ENCODE assay signal across 18 mouse cellular contexts in the genomic region with DNA sequence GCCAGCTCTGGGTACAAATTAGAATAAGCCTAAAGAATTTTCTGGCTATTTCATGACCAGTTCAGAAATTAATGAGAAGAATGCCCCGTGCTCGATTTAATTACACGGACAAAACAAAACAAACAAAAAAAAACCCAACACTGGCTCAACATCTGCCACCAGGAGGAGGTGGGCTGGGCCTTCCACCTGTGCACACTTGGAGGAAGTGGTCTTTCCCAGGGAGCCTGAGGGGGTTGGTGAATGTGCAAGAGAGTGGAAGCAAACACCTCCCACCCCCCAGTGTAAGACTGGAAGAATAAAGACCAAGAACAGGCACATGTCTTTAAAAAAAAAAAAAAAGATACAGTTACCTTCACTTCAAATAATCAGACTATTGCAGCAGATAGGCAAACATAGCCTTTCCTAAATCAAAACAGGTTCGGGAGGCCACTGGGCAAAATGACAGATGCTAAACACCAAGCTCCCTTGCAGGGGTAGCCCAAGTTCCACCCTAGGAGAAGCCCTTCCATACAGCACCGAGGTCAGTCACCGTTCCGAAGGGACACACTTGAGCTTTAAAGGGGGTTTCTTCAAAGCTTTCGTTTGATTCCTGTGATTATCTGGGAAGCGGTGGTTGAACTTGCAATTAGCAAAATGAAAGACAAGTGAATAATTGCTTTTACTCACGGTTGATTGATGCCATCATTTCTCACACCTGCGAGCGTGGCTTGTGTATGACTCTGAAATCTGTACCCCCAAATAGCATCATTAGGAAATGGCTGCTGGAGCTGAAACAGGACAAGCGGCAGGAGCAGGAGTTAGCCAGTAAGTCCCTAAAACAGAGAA. TPM values are rescaled to one million over a fixed set of nuclear protein-coding genes. Genes with fewer than 3 reads are reported as not detected.
DNase-seq lines count a peak whose midpoint lies in the region; ATAC-seq and TF ChIP-seq lines count a peak whose summit lies in the region.
"Had no signal": no experiment of that assay in that cellular context is flagged by ENCODE, and none has a peak within 500 bp of the region (broad histone marks: within the 10 kb centered on the region; RNA-seq: fewer than 3 reads in every experiment).

No protein-coding gene starts in this region.

- H3K36me3 ChIP-seq in forebrain, embryonic 11.5 days (ENCODE audit: control insufficient read depth, insufficient read depth, low read length): no peaks in the 10 kb centered on the region
- no peaks in the 10 kb centered on the region for H3K36me3 ChIP-seq in forebrain, postnatal 0 days (ENCODE audit: insufficient read depth)
- H3K36me3 ChIP-seq in E14TG2a.4 (ENCODE audit: insufficient read depth, low read length): no peaks in the 10 kb centered on the region
- no peaks in the 10 kb centered on the region for H3K36me3 ChIP-seq in embryonic facial prominence, embryonic 14.5 days (ENCODE audit: control insufficient read depth, insufficient read depth, low read length)
- H3K36me3 ChIP-seq in limb, embryonic 12.5 days: no peaks in the 10 kb centered on the region
- H3K36me3 ChIP-seq: heart, embryonic 13.5 days had no signal

- H3K9ac ChIP-seq in forebrain, embryonic 11.5 days (ENCODE audit: low read length): no peak overlapping the region
- no peak overlapping the region for H3K9ac ChIP-seq in forebrain, postnatal 0 days
- H3K9ac ChIP-seq in embryonic facial prominence, embryonic 14.5 days (ENCODE audit: low read depth, low read length): no peak overlapping the region
- H3K9ac ChIP-seq in limb, embryonic 12.5 days (replicated peaks): no peak overlapping the region
- H3K9ac ChIP-seq: heart, embryonic 13.5 days; liver, postnatal 0 days had no signal

- H3K9me3 ChIP-seq in forebrain, embryonic 11.5 days (ENCODE audit: control insufficient read depth, low read length): no peaks in the 10 kb centered on the region
- H3K9me3 ChIP-seq in forebrain, postnatal 0 days (ENCODE audit: low read length): no peaks in the 10 kb centered on the region
- no peaks in the 10 kb centered on the region for H3K9me3 ChIP-seq in E14TG2a.4 (ENCODE audit: low read length)
- H3K9me3 ChIP-seq in embryonic facial prominence, embryonic 14.5 days (ENCODE audit: control insufficient read depth, low read length): no peaks in the 10 kb centered on the region
- H3K9me3 ChIP-seq in limb, embryonic 12.5 days: no peaks in the 10 kb centered on the region
- H3K9me3 ChIP-seq: heart, embryonic 13.5 days had no signal

- TF ChIP-seq CTCF in forebrain, postnatal 0 days (IDR thresholded peaks at IDR 0.05; ENCODE audit: low read depth): no peak
- no peak for TF ChIP-seq CTCF in E14TG2a.4 (conservative IDR thresholded peaks at IDR 0.05; ENCODE audit: low read length)

- no peak overlapping the region for H3K4me3 ChIP-seq in forebrain, embryonic 11.5 days (ENCODE audit: low read depth, low read length)
- H3K4me3 ChIP-seq in forebrain, postnatal 0 days (ENCODE audit: low read depth, low read length): no peak overlapping the region
- 0 out of 2 replicates have a peak overlapping the region, but pooled peaks have one; percentile 29 for H3K4me3 ChIP-seq in E14TG2a.4 (replicated peaks; ENCODE audit: low read length)
- H3K4me3 ChIP-seq in embryonic facial prominence, embryonic 14.5 days (ENCODE audit: low read depth, low read length): no peak overlapping the region
- H3K4me3 ChIP-seq in limb, embryonic 12.5 days (replicated peaks): no peak overlapping the region
- H3K4me3 ChIP-seq: heart, embryonic 13.5 days had no signal

- DNase-seq in forebrain, embryonic 11.5 days (ENCODE audit: low spot score): peak; percentile 77
- DNase-seq in forebrain, postnatal 0 days: no peak
- DNase-seq in embryonic facial prominence, embryonic 14.5 days (ENCODE audit: low spot score): no peak
- DNase-seq in right cerebral cortex, adult 18-20 months: no peak
- no peak for DNase-seq in lung, postnatal 36 days
- DNase-seq in right cerebral cortex, adult 2 months (ENCODE audit: low spot score in 2 of 2): no peak
- DNase-seq: adrenal gland, adult 2 months; cerebellum, adult 18-20 months; heart, postnatal 4 days; kidney, adult 11 months; kidney, postnatal 14 days; left cerebral cortex, postnatal 4 days; liver, postnatal 0 days; right cerebral cortex, postnatal 14 days; thymus, postnatal 4 days had no signal

- H3K27me3 ChIP-seq in forebrain, embryonic 11.5 days (ENCODE audit: control insufficient read depth, insufficient read depth, low read length): peaks cover 5% of the 10 kb centered on the region
- H3K27me3 ChIP-seq in forebrain, postnatal 0 days (ENCODE audit: insufficient read depth, low read length): no peaks in the 10 kb centered on the region
- H3K27me3 ChIP-seq in E14TG2a.4 (ENCODE audit: insufficient read depth, low read length): peaks cover 81% of the 10 kb centered on the region
- no peaks in the 10 kb centered on the region for H3K27me3 ChIP-seq in embryonic facial prominence, embryonic 14.5 days (replicated peaks; ENCODE audit: control insufficient read depth, insufficient read depth, low read length)
- no peaks in the 10 kb centered on the region for H3K27me3 ChIP-seq in limb, embryonic 12.5 days

- H3K27ac ChIP-seq in forebrain, embryonic 11.5 days (ENCODE audit: low read depth, low read length): peak overlapping the region; percentile 67
- no peak overlapping the region for H3K27ac ChIP-seq in forebrain, postnatal 0 days (ENCODE audit: low read depth, low read length)
- H3K27ac ChIP-seq in embryonic facial prominence, embryonic 14.5 days (replicated peaks; ENCODE audit: low read depth, low read length): no peak overlapping the region
- no peak overlapping the region for H3K27ac ChIP-seq in limb, embryonic 12.5 days
- H3K27ac ChIP-seq: heart, embryonic 13.5 days had no signal

- 13% methylated on average over 13 of the region's 13 CpGs for WGBS in forebrain, embryonic 11.5 days
- whole genome bisulfite sequencing in forebrain, postnatal 0 days: 19% methylated on average over 13 of the region's 13 CpGs
- WGBS in embryonic facial prominence, embryonic 14.5 days: 37% methylated on average over 13 of the region's 13 CpGs
- WGBS in limb, embryonic 12.5 days: 46% methylated on average over 13 of the region's 13 CpGs

- H3K4me2 ChIP-seq in forebrain, embryonic 11.5 days (ENCODE audit: low read depth, low read length, severe bottlenecking): peak overlapping the region; percentile 21; the same call in 1 of the 2 replicates
- no peak overlapping the region for H3K4me2 ChIP-seq in forebrain, postnatal 0 days (ENCODE audit: low read depth)
- H3K4me2 ChIP-seq in embryonic facial prominence, embryonic 14.5 days (ENCODE audit: low read depth, low read length): peak overlapping the region; percentile 23; the same call in 1 of the 2 replicates
- peak overlapping the region; percentile 27; the same call in 1 of the 2 replicates for H3K4me2 ChIP-seq in limb, embryonic 12.5 days

- H3K4me1 ChIP-seq in forebrain, embryonic 11.5 days (replicated peaks; ENCODE audit: control insufficient read depth, insufficient read depth, low read length): peaks cover 14% of the 10 kb centered on the region; the same call in 1 of the 2 replicates
- H3K4me1 ChIP-seq in forebrain, postnatal 0 days (ENCODE audit: insufficient read depth): peaks cover 2% of the 10 kb centered on the region; the same call in 1 of the 2 replicates
- peaks cover 72% of the 10 kb centered on the region for H3K4me1 ChIP-seq in E14TG2a.4 (replicated peaks; ENCODE audit: low read depth, low read length)
- peaks cover 14% of the 10 kb centered on the region for H3K4me1 ChIP-seq in embryonic facial prominence, embryonic 14.5 days (ENCODE audit: control insufficient read depth, insufficient read depth, low read length)
- peaks cover 27% of the 10 kb centered on the region for H3K4me1 ChIP-seq in limb, embryonic 12.5 days (replicated peaks)

- peak; percentile 59; the same call in 1 of the 2 replicates for ATAC-seq in forebrain, embryonic 11.5 days (replicated peaks; ENCODE audit: low FRiP score)
- no peak for ATAC-seq in forebrain, postnatal 0 days
- no peak for ATAC-seq in embryonic facial prominence, embryonic 14.5 days (ENCODE audit: low read depth)
- no peak for ATAC-seq in limb, embryonic 12.5 days (ENCODE audit: insufficient number of reproducible peaks, insufficient read depth, low FRiP score, low TSS enrichment, low read depth)
- ATAC-seq: liver, postnatal 0 days had no signal

RNA-seq across cellular contexts. Expression of a gene that starts 57.6 kb away (rescaled TPM):
- polyA plus RNA-seq in forebrain, embryonic 11.5 days (2014; fragmentation: Nextera tagmentation; extraction: Ambion mirVana): 22.4 and 27.4 TPM in 2 replicates
- 48.2 and 63.8 TPM in 2 replicates for total RNA-seq in forebrain, postnatal 0 days (2014; rRNA removed)
- polyA plus RNA-seq in forebrain, postnatal 0 days (2015; fragmentation: Nextera tagmentation; extraction: Ambion mirVana): 20.2 and 31.5 TPM in 2 replicates
- 17.7 and 20.7 TPM in 2 replicates for polyA plus RNA-seq in embryonic facial prominence, embryonic 14.5 days (2014; fragmentation: Nextera tagmentation; extraction: Ambion mirVana)
- polyA plus RNA-seq in limb, embryonic 12.5 days (2016; fragmentation: Nextera tagmentation; extraction: Ambion mirVana): 30.3 and 34.4 TPM in 2 replicates
